Mouse (Mus musculus) gastrocnemius, postnatal 4 days (tissue): ENCODE data around the gene Fance. TPM values are rescaled to one million over a fixed set of nuclear protein-coding genes. Genes with fewer than 3 reads are reported as not detected.
"Not testable (repeated sequence)": the region's sequence is repeated elsewhere in the genome, so short reads cannot be mapped to it uniquely, and the experiment has no call there.

Experiments used
- DNase-seq, 2 experiments: peaks; one replicate each; pipeline ENCODE4 v3.0.0; 2021 to 2022; ENCODE audit warnings: low spot score in 2 of 2, mixed read lengths in 2 of 2
- total RNA-seq, 2 experiments: library from RNA; stranded (reverse); gene quantifications; 2 replicates each; pipeline ENCODE4 v1.2.3; 2021

The Fance gene
- total RNA-seq, 2 experiments from 2014 or later, result 24.9 to 25.4 TPM

- DNase-seq, result not testable (repeated sequence)
These were observed 11.1 kb downstream of the Fance start for GRCm38 (mm10) chr17:28324416-28324815.

- DNase-seq, result no peak
These were observed 12.4 kb downstream of the Fance start for GRCm38 (mm10) chr17:28325751-28326150.

DNA sequence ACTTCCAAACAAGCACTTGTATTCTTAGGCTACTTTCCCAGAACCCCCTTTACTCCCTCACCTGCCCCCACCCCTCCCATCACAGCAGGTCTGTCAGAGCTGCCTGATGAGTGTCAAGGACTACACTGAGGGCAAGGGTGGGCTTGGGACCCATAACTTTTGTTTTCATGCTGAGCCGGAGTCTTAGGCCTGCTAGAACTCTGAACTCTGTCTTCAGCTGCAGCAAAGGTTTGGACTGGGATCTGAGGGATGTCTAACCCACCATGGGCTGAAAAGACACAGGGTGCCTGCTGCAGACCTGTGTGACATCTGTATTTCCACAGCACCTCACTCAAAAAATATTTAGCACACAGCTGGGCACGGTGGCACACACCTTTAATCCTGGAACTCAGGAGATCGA, 13.6 kb downstream of the Fance start:
- DNase-seq, result no peak

GRCm38 (mm10) chr17:28327673-28328325, 14.5 kb downstream of the Fance start:
- DNase-seq, result no peak

- DNase-seq, result peak; percentile 97 to 99
These were observed 15.1 kb downstream of the Fance start, which contains the start of gene Rpl10a for GRCm38 (mm10) chr17:28328366-28328928. TSS of gene Rpl10a (plus strand) at chr17:28328471.

DNA sequence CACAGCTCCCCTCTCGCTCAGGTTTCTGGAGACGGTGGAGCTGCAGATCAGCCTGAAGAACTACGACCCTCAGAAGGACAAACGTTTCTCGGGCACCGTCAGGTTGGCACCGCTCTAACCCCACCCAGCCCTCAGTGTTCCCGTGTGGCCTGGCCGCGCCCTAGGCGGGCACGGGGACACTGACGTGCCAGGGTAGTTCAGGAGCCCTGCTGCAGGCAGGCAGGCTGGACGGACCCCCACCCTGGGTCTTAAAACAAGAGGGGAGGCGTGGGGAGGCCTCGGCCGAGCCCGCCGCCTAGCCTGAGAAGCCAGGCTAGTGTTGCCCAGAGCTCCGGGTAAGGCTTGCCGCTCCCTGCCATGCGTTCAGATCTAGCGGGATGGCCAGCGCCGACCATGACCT, 15.6 kb downstream of the Fance start:
- DNase-seq, result no peak

GRCm38 (mm10) chr17:28329503-28330231, 16.3 kb downstream of the Fance start:
- DNase-seq, result no peak

- no peak for DNase-seq
These were observed 16.9 kb downstream of the Fance start for GRCm38 (mm10) chr17:28330232-28330546.

GRCm38 (mm10) chr17:28330590-28330989, 17.3 kb downstream of the Fance start:
- not testable (repeated sequence) for DNase-seq

- no peak for DNase-seq
These were observed 18.2 kb downstream of the Fance start for GRCm38 (mm10) chr17:28331241-28332112.

- DNase-seq, result no peak
These were observed 19.0 kb downstream of the Fance start for GRCm38 (mm10) chr17:28332113-28332914.

- no peak for DNase-seq
These were observed 19.7 kb downstream of the Fance start for GRCm38 (mm10) chr17:28332915-28333546.

DNA sequence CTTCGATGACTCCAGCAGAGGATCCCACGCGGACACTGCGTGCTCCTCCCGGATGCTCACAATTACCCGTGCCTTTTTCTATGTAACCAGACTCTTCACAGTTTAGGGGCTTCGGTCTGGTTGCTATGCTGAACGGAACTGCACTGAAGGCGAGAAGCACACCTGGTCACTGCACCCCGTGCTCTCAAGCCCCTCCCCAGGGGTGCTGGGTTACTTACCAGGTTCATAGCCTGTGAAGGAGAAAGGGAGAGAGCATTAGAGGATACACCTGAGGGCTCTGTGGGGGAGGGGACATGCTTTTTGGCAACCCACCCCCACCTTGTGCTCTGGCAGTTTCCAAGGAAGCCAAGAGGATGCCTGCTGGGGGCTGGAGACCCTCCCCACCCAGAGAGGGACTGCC, 21.9 kb downstream of the Fance start:
- DNase-seq, result no peak

GRCm38 (mm10) chr17:28337547-28337946, 24.2 kb downstream of the Fance start:
- DNase-seq, result no peak

DNA sequence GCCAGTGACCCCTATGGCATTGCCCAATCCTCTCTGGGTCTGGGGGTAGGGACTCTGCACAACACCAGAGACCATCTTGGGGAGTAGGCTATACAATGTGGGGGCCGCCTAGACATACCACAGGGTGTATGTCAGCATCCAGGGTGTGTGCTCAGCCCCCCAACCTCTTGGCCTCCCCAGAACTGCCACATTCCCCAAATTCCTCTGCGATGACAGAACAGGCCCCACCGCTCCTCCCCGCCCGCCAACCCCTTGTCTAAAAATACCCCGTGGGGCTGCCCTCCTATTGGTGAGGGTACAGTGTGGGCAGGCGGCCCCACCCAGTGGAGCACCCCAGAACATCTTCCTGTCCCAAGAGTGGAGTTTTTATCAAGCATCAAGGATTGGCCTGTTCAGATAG, 27.3 kb downstream of the Fance start:
- DNase-seq, result no peak

GRCm38 (mm10) chr17:28341091-28341490, 27.8 kb downstream of the Fance start:
- peak; percentile 82 to 88 for DNase-seq

DNA sequence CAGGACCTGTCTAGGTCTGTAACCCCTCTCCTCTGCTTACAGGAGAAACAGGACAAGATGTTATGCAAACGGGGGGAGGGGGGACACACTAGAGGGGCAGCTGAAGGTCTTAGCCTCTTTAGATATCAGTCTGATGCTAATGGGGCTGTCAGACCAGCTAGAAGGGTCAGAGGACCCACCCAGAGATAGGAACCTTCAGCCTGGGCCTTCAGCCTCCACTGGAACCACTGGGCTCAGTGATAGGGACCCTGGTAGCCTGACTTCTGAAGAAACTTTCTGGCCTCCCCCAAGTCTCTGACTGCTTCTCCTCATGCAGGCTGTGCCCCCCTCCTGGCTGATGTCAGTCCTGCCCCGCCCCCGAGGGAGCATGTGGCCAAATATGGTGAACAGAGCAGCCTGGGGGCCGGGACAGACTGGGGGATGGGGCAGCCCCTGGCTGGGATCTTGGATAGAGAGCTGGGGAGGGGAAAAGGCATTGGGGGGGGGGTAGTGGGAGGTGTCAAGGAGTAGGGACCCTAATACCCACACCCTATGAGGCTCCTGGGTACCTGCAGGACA, 30.8 kb downstream of the Fance start:
- DNase-seq, result no peak

DNA sequence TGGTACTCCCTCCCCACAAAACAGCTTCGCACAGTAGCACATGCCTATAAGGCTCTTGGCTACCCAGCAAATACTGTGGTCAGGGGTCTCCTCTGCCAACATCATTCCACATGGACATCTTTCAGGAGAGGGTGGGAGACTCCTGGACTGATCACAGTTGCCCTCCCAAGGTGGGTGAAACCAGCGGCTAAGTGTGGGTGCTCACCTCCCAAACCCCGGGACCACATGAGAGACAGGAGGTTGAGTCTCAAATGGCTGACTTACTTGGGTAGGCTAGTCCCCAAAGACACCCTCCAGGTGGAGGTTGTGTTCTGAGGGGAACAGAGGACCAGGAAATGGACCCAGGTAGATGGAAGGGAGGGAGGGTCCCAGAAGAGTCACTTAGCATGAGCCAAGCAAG, 31.4 kb downstream of the Fance start:
- no peak for DNase-seq

GRCm38 (mm10) chr17:28345271-28345721, 32.0 kb downstream of the Fance start:
- DNase-seq, result peak in 1 of 2 experiments; percentile 61

- peak in 1 of 2 experiments; percentile 66 for DNase-seq
These were observed 32.6 kb downstream of the Fance start for GRCm38 (mm10) chr17:28345882-28346281.
